Mouse (Mus musculus) hindbrain, postnatal 0 days (tissue): Measurements from ENCODE around the gene Pck2. TPM values are rescaled to one million over a fixed set of nuclear protein-coding genes. Genes with fewer than 3 reads are reported as not detected.
A peak's percentile ranks its signal among the peaks of the same experiment; 100 is the strongest.

ENCODE experiments used
- ATAC-seq: fragments of 200-750 bp; cut with Nextera tagmentation; 2 replicates; pipeline ENCODE4 v1.8.0; 2017; ENCODE audit warnings: mild to moderate bottlenecking, moderate TSS enrichment, moderate library complexity
- DNase-seq: peaks from one replicate; pipeline ENCODE4 v3.0.0-alpha.2; 2015; ENCODE audit warnings: low spot score
- H3K27ac ChIP-seq: fragments of 300-500 bp; sonication (generic); 2 replicates; pipeline ENCODE4 v1.5.1; 2014; ENCODE audit warnings: mild to moderate bottlenecking
- H3K27me3 ChIP-seq: fragments of 300-500 bp; sonication (generic); 2 replicates; pipeline ENCODE4 v1.6.1; 2014; ENCODE audit warnings: low read length, mixed read lengths; ENCODE audit not compliant: insufficient read depth
- H3K36me3 ChIP-seq: fragments of 300-500 bp; sonication (generic); 2 replicates; pipeline ENCODE4 v1.6.1; 2014; ENCODE audit warnings: low read length, mixed read lengths; ENCODE audit not compliant: insufficient read depth
- H3K4me1 ChIP-seq: fragments of 300-500 bp; sonication (generic); 2 replicates; pipeline ENCODE4 v1.6.1; 2014; ENCODE audit warnings: antibody characterized with exemption, low read length, mixed read lengths; ENCODE audit not compliant: insufficient read depth
- H3K4me2 ChIP-seq: fragments of 300-500 bp; sonication (generic); 2 replicates; pipeline ENCODE4 v1.6.1; 2014; ENCODE audit warnings: low read depth, mild to moderate bottlenecking, low read length, moderate library complexity, mixed read lengths
- H3K4me3 ChIP-seq: fragments of 300-500 bp; sonication (generic); 2 replicates; pipeline ENCODE4 v1.5.1; 2014; ENCODE audit warnings: low read length
- H3K9ac ChIP-seq: fragments of 300-500 bp; sonication (generic); replicated peaks from 2 replicates; pipeline ENCODE4 v1.6.1; 2014; ENCODE audit warnings: mild to moderate bottlenecking, low read length, moderate library complexity, mixed read lengths
- H3K9me3 ChIP-seq: fragments of 300-500 bp; sonication (generic); 2 replicates; pipeline ENCODE4 v1.6.1; 2016; ENCODE audit warnings: low read length, mixed read lengths
- CTCF ChIP-seq: IDR thresholded peaks from 2 replicates; pipeline ENCODE4 v1.5.1; 2016; ENCODE audit warnings: antibody characterized with exemption, control low read depth, low read depth
- WGBS: fragments of 180-500 bp; shearing (Covaris S2); extraction: QIAGEN DNeasy Blood & Tissue Kit; methylation state at CpG from one replicate; pipeline ENCODE4 v1.1.7; 2014; 5-methylcytosine and 5-hydroxymethylcytosine counted together
- polyA plus RNA-seq: library from polyadenylated mRNA; unstranded; fragments of >200 nt; fragmentation: Nextera tagmentation; extraction: Ambion mirVana; gene quantifications from 2 replicates; pipeline ENCODE4 v1.2.1, GENCODE M21; 2015
- total RNA-seq: library from RNA; depleted of rRNA; stranded (reverse); fragments of >200 nt; gene quantifications from 2 replicates; pipeline ENCODE4 v1.2.3, GENCODE M21; 2014

The Pck2 gene
- total and polyA plus RNA-seq, 2 experiments from 2014 or later, result 19.9 to 30.5 TPM

- ATAC-seq (no peak), DNase-seq (no peak)
- H3K9ac ChIP-seq, result no peak overlapping the region
- H3K27me3 ChIP-seq, result no peaks in the 10 kb centered on the region
- TF ChIP-seq CTCF, result no peak
- H3K36me3 ChIP-seq, result no peaks in the 10 kb centered on the region
- H3K4me1 ChIP-seq, result peaks cover 4% of the 10 kb centered on the region; the same call in 1 of the 2 replicates
- H3K4me3 ChIP-seq, result no peak overlapping the region
- WGBS, result 70% methylated on average over 10 of the region's 10 CpGs
- H3K27ac ChIP-seq, result no peak overlapping the region
- H3K4me2 ChIP-seq, result no peak overlapping the region
- no peaks in the 10 kb centered on the region for H3K9me3 ChIP-seq
These were observed 26.1 kb upstream of the Pck2 start for GRCm38 (mm10) chr14:55513927-55514326.

- H3K9me3 ChIP-seq, result no peaks in the 10 kb centered on the region
- no peak overlapping the region for H3K27ac ChIP-seq
- ATAC-seq (no peak), DNase-seq (no peak)
- H3K27me3 ChIP-seq, result no peaks in the 10 kb centered on the region
- 82% methylated on average over 4 of the region's 4 CpGs for WGBS
- no peak overlapping the region for H3K4me3 ChIP-seq
- H3K36me3 ChIP-seq, result no peaks in the 10 kb centered on the region
- no peak overlapping the region for H3K4me2 ChIP-seq
- H3K9ac ChIP-seq, result no peak overlapping the region
- TF ChIP-seq CTCF, result no peak
- H3K4me1 ChIP-seq, result peaks cover 13% of the 10 kb centered on the region
These were observed 24.2 kb upstream of the Pck2 start for GRCm38 (mm10) chr14:55515846-55516245.

GRCm38 (mm10) chr14:55518897-55519296, 21.2 kb upstream of the Pck2 start:
- peak overlapping the region; percentile 58 for H3K27ac ChIP-seq
- ATAC-seq (peak; percentile 66), DNase-seq (peak; percentile 81)
- no peaks in the 10 kb centered on the region for H3K9me3 ChIP-seq
- H3K9ac ChIP-seq, result no peak overlapping the region
- no peaks in the 10 kb centered on the region for H3K36me3 ChIP-seq
- TF ChIP-seq CTCF, result no peak
- 28% methylated on average over 2 of the region's 2 CpGs for WGBS
- peaks cover 12% of the 10 kb centered on the region; the same call in 1 of the 2 replicates for H3K4me1 ChIP-seq
- no peak overlapping the region for H3K4me2 ChIP-seq
- no peaks in the 10 kb centered on the region for H3K27me3 ChIP-seq
- no peak overlapping the region for H3K4me3 ChIP-seq

GRCm38 (mm10) chr14:55519604-55520003, 20.5 kb upstream of the Pck2 start:
- WGBS, result 50% methylated on average over 4 of the region's 4 CpGs

GRCm38 (mm10) chr14:55520451-55521361, 19.4 kb upstream of the Pck2 start:
- peak overlapping the region; percentile 84 for H3K27ac ChIP-seq
- peaks cover 12% of the 10 kb centered on the region; the same call in 1 of the 2 replicates for H3K4me1 ChIP-seq
- no peaks in the 10 kb centered on the region for H3K9me3 ChIP-seq
- no peaks in the 10 kb centered on the region for H3K36me3 ChIP-seq
- DNase-seq (peak; percentile 74), ATAC-seq (peak; percentile 72)
- under 1% methylated on average over 61 of the region's 61 CpGs for WGBS
- H3K4me2 ChIP-seq, result peak overlapping the region; percentile 79
- no peaks in the 10 kb centered on the region for H3K27me3 ChIP-seq
- TF ChIP-seq CTCF, result peak; percentile 52
- peak overlapping the region; percentile 45 for H3K4me3 ChIP-seq
- peak overlapping the region; percentile 65 for H3K9ac ChIP-seq

More at GRCm38 (mm10) chr14:55519604-55520003, 20.5 kb upstream of the Pck2 start:
- H3K4me3 ChIP-seq, result no peak overlapping the region
- H3K9ac ChIP-seq, result no peak overlapping the region
- 0 out of 2 replicates have a peak overlapping the region, but pooled peaks have one; percentile 79 for H3K4me2 ChIP-seq
- DNase-seq (peak; percentile 37), ATAC-seq (0 out of 2 replicates have a peak, but pooled peaks have one; percentile 13)
- H3K4me1 ChIP-seq, result peaks cover 12% of the 10 kb centered on the region; the same call in 1 of the 2 replicates
- H3K27ac ChIP-seq, result peak overlapping the region; percentile 58; the same call in 1 of the 2 replicates
- H3K9me3 ChIP-seq, result no peaks in the 10 kb centered on the region
- no peaks in the 10 kb centered on the region for H3K36me3 ChIP-seq
- no peaks in the 10 kb centered on the region for H3K27me3 ChIP-seq
- peak; percentile 34 for TF ChIP-seq CTCF

- H3K27ac ChIP-seq, result no peak overlapping the region
These were observed 16.0 kb upstream of the Pck2 start for GRCm38 (mm10) chr14:55524062-55524461.

GRCm38 (mm10) chr14:55524785-55525184, 15.3 kb upstream of the Pck2 start, which contains the start of gene Nrl:
Gene Nrl (minus strand): TSS chr14:55524981.
- no peak within 1 kb of the TSS for H3K27ac ChIP-seq
- no peak within 1 kb of the TSS for H3K9ac ChIP-seq
- no peaks in the 10 kb centered on the region for H3K9me3 ChIP-seq
- WGBS, result 43% methylated on average over 8 of the region's 8 CpGs
- no peaks in the 10 kb centered on the region for H3K27me3 ChIP-seq
- H3K4me1 ChIP-seq, result peaks cover 5% of the 10 kb centered on the region; the same call in 1 of the 2 replicates
- ATAC-seq, result no peak
- H3K4me3 ChIP-seq, result no peak within 1 kb of the TSS
- no peak for DNase-seq
- TF ChIP-seq CTCF, result no peak
- no peaks in the 10 kb centered on the region for H3K36me3 ChIP-seq
- H3K4me2 ChIP-seq, result no peak within 1 kb of the TSS

More at GRCm38 (mm10) chr14:55524062-55524461, 16.0 kb upstream of the Pck2 start:
- Histone ChIP-seq H3K27me3 (no peaks in the 10 kb centered on the region), H3K4me1 (peaks cover 12% of the 10 kb centered on the region; the same call in 1 of the 2 replicates), H3K36me3 (no peaks in the 10 kb centered on the region), H3K9me3 (no peaks in the 10 kb centered on the region), H3K4me3 (no peak overlapping the region), H3K4me2 (no peak overlapping the region), H3K9ac (no peak overlapping the region)
- DNase-seq, result no peak
- 42% methylated on average over 4 of the region's 4 CpGs for WGBS
- no peak for ATAC-seq
- no peak for TF ChIP-seq CTCF
